Mouse (Mus musculus) heart, embryonic 12.5 days (tissue): ENCODE data around the gene H2-T23. TPM values are rescaled to one million over a fixed set of nuclear protein-coding genes. Genes with fewer than 3 reads are reported as not detected.
"Not testable (repeated sequence)": the region's sequence is repeated elsewhere in the genome, so short reads cannot be mapped to it uniquely, and the experiment has no call there.

Source experiments
- ATAC-seq: fragments of 200-750 bp; cut with Nextera tagmentation; 2 replicates; pipeline ENCODE4 v1.8.0; 2017; ENCODE audit warnings: moderate TSS enrichment, moderate library complexity; ENCODE audit not compliant: insufficient number of reproducible peaks, low FRiP score
- H3K27ac ChIP-seq: fragments of 300-500 bp; sonication (generic); 2 replicates; pipeline ENCODE4 v1.5.1; 2016; ENCODE audit warnings: mild to moderate bottlenecking, moderate library complexity; ENCODE audit not compliant: poor library complexity, severe bottlenecking
- H3K27me3 ChIP-seq: fragments of 300-500 bp; sonication (generic); replicated peaks from 2 replicates; pipeline ENCODE4 v1.6.1; 2016; ENCODE audit warnings: mild to moderate bottlenecking, moderate library complexity
- H3K36me3 ChIP-seq: fragments of 300-500 bp; sonication (generic); 2 replicates; pipeline ENCODE4 v1.6.1; 2016; ENCODE audit warnings: mild to moderate bottlenecking, moderate library complexity
- H3K4me1 ChIP-seq: fragments of 300-500 bp; sonication (generic); replicated peaks from 2 replicates; pipeline ENCODE4 v1.6.1; 2016; ENCODE audit warnings: mild to moderate bottlenecking
- H3K4me2 ChIP-seq: fragments of 300-500 bp; sonication (generic); 2 replicates; pipeline ENCODE4 v1.6.1; 2016; ENCODE audit warnings: mild to moderate bottlenecking, moderate library complexity
- H3K4me3 ChIP-seq: fragments of 300-500 bp; sonication (generic); 2 replicates; pipeline ENCODE4 v1.5.1; 2016; ENCODE audit warnings: mild to moderate bottlenecking
- H3K9ac ChIP-seq: fragments of 300-500 bp; sonication (generic); 2 replicates; pipeline ENCODE4 v1.6.1; 2016; ENCODE audit warnings: mild to moderate bottlenecking, moderate library complexity
- H3K9me3 ChIP-seq: fragments of 300-500 bp; sonication (generic); replicated peaks from 2 replicates; pipeline ENCODE4 v1.6.1; 2016; ENCODE audit warnings: mild to moderate bottlenecking, moderate library complexity
- WGBS: fragments of 180-500 bp; shearing (Covaris S2); methylation state at CpG from one replicate; pipeline ENCODE4 v1.1.7; 2016; 5-methylcytosine and 5-hydroxymethylcytosine counted together
- polyA plus RNA-seq: library from polyadenylated mRNA; unstranded; fragments of >200 nt; fragmentation: Nextera tagmentation; extraction: Ambion mirVana; gene quantifications from 2 replicates; pipeline ENCODE4 v1.2.1, GENCODE M21; 2016

H2-T23 gene
- polyA plus RNA-seq, 1 experiment from 2014 or later: 5.2 TPM

- H3K27me3 ChIP-seq: no peaks in the 10 kb centered on the region
- H3K4me2 ChIP-seq: no peak overlapping the region
- ATAC-seq: no peak
- H3K36me3 ChIP-seq: no peaks in the 10 kb centered on the region
- 0 out of 2 replicates have a peak, but pooled peaks cover 5% of the 10 kb centered on the region for H3K9me3 ChIP-seq
- H3K4me1 ChIP-seq: peaks cover 11% of the 10 kb centered on the region
- H3K27ac ChIP-seq: no peak overlapping the region
- H3K4me3 ChIP-seq: no peak overlapping the region
- WGBS: 92% methylated on average over 9 of the region's 9 CpGs
- no peak overlapping the region for H3K9ac ChIP-seq
These were observed 10.6 kb downstream of the H2-T23 start for GRCm38 (mm10) chr17:36022098-36022497.

GRCm38 (mm10) chr17:36021309-36021708 is 11.3 kb downstream of the H2-T23 start:
- H3K27ac ChIP-seq: peak overlapping the region; percentile 78

GRCm38 (mm10) chr17:36020191-36021073 is 12.2 kb downstream of the H2-T23 start, which contains the start of gene H2-T24:
H2-T24 (minus strand) TSS chr17:36020560.
- peaks cover 11% of the 10 kb centered on the region for H3K4me1 ChIP-seq
- H3K9ac ChIP-seq: peak within 1 kb of the TSS; percentile 34
- peak within 1 kb of the TSS; percentile 29 for H3K4me3 ChIP-seq
- no peaks in the 10 kb centered on the region for H3K27me3 ChIP-seq
- H3K27ac ChIP-seq: peak within 1 kb of the TSS; percentile 78
- peak; percentile 88 for ATAC-seq
- 23% methylated on average over 15 of the region's 15 CpGs for WGBS
- H3K4me2 ChIP-seq: peak within 1 kb of the TSS; percentile 57
- H3K9me3 ChIP-seq: 0 out of 2 replicates have a peak, but pooled peaks cover 5% of the 10 kb centered on the region
- peaks cover 5% of the 10 kb centered on the region for H3K36me3 ChIP-seq

More at GRCm38 (mm10) chr17:36021309-36021708, 11.3 kb downstream of the H2-T23 start:
- Histone ChIP-seq H3K4me1 (peaks cover 11% of the 10 kb centered on the region), H3K27me3 (no peaks in the 10 kb centered on the region), H3K9ac (no peak overlapping the region), H3K4me3 (no peak overlapping the region), H3K36me3 (no peaks in the 10 kb centered on the region), H3K9me3 (0 out of 2 replicates have a peak, but pooled peaks cover 5% of the 10 kb centered on the region), H3K4me2 (peak overlapping the region; percentile 57)
- no peak for ATAC-seq
- 97% methylated on average over 1 of the region's 1 CpGs for WGBS

GRCm38 (mm10) chr17:36019519-36019918 is 13.1 kb downstream of the H2-T23 start:
- H3K9ac ChIP-seq: peak overlapping the region; percentile 34; the same call in 1 of the 2 replicates
- H3K4me1 ChIP-seq: peaks cover 11% of the 10 kb centered on the region
- no peaks in the 10 kb centered on the region for H3K27me3 ChIP-seq
- peak overlapping the region; percentile 78 for H3K27ac ChIP-seq
- H3K4me3 ChIP-seq: peak overlapping the region; percentile 29
- H3K36me3 ChIP-seq: peaks cover 14% of the 10 kb centered on the region
- peak overlapping the region; percentile 57 for H3K4me2 ChIP-seq
- ATAC-seq: no peak
- H3K9me3 ChIP-seq: 0 out of 2 replicates have a peak, but pooled peaks cover 5% of the 10 kb centered on the region
- WGBS: 64% methylated on average over 3 of the region's 3 CpGs

- no peak overlapping the region; the same call in 1 of the 2 replicates for H3K4me2 ChIP-seq
- no peaks in the 10 kb centered on the region for H3K27me3 ChIP-seq
- 0 out of 2 replicates have a peak, but pooled peaks cover 5% of the 10 kb centered on the region for H3K9me3 ChIP-seq
- peaks cover 19% of the 10 kb centered on the region for H3K36me3 ChIP-seq
- whole genome bisulfite sequencing: 51% methylated on average over 2 of the region's 2 CpGs
- H3K27ac ChIP-seq: 0 out of 2 replicates have a peak overlapping the region, but pooled peaks have one; percentile 24
- H3K4me1 ChIP-seq: peaks cover 10% of the 10 kb centered on the region
- H3K9ac ChIP-seq: no peak overlapping the region
- 0 out of 2 replicates have a peak, but pooled peaks have one; percentile 19 for ATAC-seq
- H3K4me3 ChIP-seq: peak overlapping the region; percentile 27; the same call in 1 of the 2 replicates
These were observed 13.7 kb downstream of the H2-T23 start for GRCm38 (mm10) chr17:36018979-36019378.

GRCm38 (mm10) chr17:36017046-36017445 is 15.6 kb downstream of the H2-T23 start:
- H3K4me2 ChIP-seq: no peak overlapping the region
- H3K9ac ChIP-seq: no peak overlapping the region
- H3K4me3 ChIP-seq: no peak overlapping the region
- no peak overlapping the region for H3K27ac ChIP-seq
- H3K36me3 ChIP-seq: peaks cover 19% of the 10 kb centered on the region
- no peaks in the 10 kb centered on the region for H3K4me1 ChIP-seq
- WGBS: 85% methylated on average over 5 of the region's 5 CpGs
- ATAC-seq: no peak
- no peaks in the 10 kb centered on the region for H3K27me3 ChIP-seq
- H3K9me3 ChIP-seq: 0 out of 2 replicates have a peak, but pooled peaks cover 5% of the 10 kb centered on the region

- no peak overlapping the region for H3K27ac ChIP-seq
- H3K9ac ChIP-seq: no peak overlapping the region
- no peaks in the 10 kb centered on the region for H3K9me3 ChIP-seq
- no peaks in the 10 kb centered on the region for H3K27me3 ChIP-seq
- 94% methylated on average over 5 of the region's 5 CpGs for WGBS
- H3K4me3 ChIP-seq: no peak overlapping the region
- peaks cover 19% of the 10 kb centered on the region for H3K36me3 ChIP-seq
- no peaks in the 10 kb centered on the region for H3K4me1 ChIP-seq
- H3K4me2 ChIP-seq: no peak overlapping the region
- ATAC-seq: no peak
These were observed 17.7 kb downstream of the H2-T23 start for GRCm38 (mm10) chr17:36014977-36015376.

- H3K4me1 ChIP-seq, H3K4me2 ChIP-seq, ATAC-seq, H3K9ac ChIP-seq, H3K27ac ChIP-seq, H3K9me3 ChIP-seq, H3K4me3 ChIP-seq, H3K27me3 ChIP-seq, H3K36me3 ChIP-seq: not testable (repeated sequence)
- 96% methylated on average over 7 of the region's 7 CpGs for WGBS
These were observed 28.2 kb downstream of the H2-T23 start for GRCm38 (mm10) chr17:36004409-36004808.

GRCm38 (mm10) chr17:36003331-36003730 is 29.3 kb downstream of the H2-T23 start:
- no peak for ATAC-seq
- peaks cover 7% of the 10 kb centered on the region; the same call in 1 of the 2 replicates for H3K36me3 ChIP-seq
- H3K9ac ChIP-seq: no peak overlapping the region
- H3K4me3 ChIP-seq: no peak overlapping the region
- WGBS: 96% methylated on average over 7 of the region's 7 CpGs
- H3K27ac ChIP-seq: no peak overlapping the region
- no peaks in the 10 kb centered on the region for H3K27me3 ChIP-seq
- H3K9me3 ChIP-seq: 0 out of 2 replicates have a peak, but pooled peaks cover 7% of the 10 kb centered on the region
- no peaks in the 10 kb centered on the region for H3K4me1 ChIP-seq
- H3K4me2 ChIP-seq: no peak overlapping the region

- H3K36me3 ChIP-seq: peaks cover 6% of the 10 kb centered on the region; the same call in 1 of the 2 replicates
- H3K27ac ChIP-seq: no peak overlapping the region
- whole genome bisulfite sequencing: 85% methylated on average over 6 of the region's 6 CpGs
- peak; percentile 85 for ATAC-seq
- 0 out of 2 replicates have a peak, but pooled peaks cover 7% of the 10 kb centered on the region for H3K9me3 ChIP-seq
- H3K4me1 ChIP-seq: peaks cover 7% of the 10 kb centered on the region
- no peaks in the 10 kb centered on the region for H3K27me3 ChIP-seq
- no peak overlapping the region for H3K9ac ChIP-seq
- H3K4me2 ChIP-seq: no peak overlapping the region
- H3K4me3 ChIP-seq: no peak overlapping the region
These were observed 30.7 kb downstream of the H2-T23 start for GRCm38 (mm10) chr17:36001966-36002365.
